Mouse (Mus musculus) adipocyte (in vitro differentiated cells): ENCODE measurements around the gene Lgals12.

Experiments used
- DNase-seq: peaks from one replicate; pipeline ENCODE4 v3.0.0-alpha.2; 2016; ENCODE audit warnings: low spot score

Gene Lgals12

DNA sequence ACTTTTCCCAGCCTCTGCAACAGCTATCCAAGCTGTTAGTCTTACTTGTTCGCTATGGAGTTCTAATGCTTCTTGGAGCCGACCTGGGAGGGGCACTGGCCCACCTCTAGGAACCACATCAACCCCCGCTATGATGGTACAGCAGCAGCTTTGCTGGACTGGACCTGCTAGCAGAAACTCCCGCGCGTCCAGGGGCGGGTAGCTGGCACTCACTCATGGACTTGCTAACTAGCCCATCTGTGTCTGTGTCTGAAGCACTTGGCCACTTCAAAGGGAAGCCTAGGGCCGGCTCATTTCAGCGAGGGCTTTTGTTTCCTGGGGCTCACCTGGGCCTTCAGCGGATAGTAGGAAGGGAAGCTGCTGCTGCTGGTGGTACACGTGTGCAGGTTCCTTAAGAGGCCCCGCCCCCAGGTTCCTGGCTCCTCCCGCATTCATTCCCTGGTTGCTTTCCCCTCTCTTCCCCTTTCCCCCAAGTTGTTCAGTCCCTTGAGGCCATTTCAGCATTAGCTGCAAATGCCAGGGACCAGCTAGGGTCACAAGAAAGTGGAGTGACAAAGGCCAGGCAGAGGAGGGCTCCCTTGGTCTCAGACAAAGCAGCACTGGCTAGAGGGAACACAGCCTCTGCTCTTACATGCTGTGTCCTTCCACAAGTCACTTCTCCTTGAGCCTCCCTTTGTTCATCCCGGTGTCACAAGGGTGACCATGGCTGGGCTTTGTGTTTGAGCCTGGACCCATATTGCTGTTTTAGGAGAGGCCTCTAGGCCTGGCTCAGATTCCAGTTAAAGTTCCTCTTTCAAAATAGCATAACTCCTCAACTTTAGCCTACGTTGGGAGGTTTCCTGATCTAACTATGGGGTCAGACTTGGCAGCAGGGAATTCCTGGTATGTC is at the start of gene Lgals12:
Gene Lgals12 (minus strand): TSS at position 393 of the 889 bp plus-strand sequence.
- peak; percentile 93 for DNase-seq

DNA sequence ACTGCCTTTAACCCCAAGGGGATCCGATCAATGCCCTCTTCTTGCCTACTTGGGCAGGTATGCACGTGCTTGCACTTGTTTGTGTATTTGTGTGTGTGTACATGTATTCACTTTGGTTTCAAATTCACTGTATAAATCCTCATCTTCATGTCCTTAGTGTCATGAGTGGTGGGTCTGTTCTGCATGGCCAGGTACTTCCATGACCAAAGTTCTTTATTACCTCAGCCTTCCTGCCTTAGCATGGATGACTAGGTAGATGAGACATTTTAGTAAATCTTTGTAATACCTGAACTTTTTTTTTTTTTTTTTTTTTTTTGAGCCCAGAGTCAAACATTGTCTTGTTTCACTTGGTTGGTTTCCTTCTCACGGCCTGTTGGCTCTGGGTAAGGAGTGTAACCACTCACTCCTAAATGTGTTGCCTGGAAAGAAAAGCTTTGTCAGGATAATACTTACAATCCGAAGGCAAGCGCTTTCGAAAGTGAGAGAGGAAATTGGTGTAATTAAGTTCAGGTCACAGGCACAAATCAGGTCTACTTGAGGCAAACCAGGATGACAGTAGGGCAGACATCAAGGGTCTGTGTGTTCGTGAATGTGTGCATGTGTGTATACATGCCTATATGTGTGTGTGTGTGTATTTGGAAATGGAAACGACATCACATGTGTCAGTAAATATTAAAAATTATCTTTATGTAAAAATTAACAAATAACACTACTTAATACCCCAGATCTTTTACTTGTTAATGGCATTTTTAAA is 42.1 kb upstream of the Lgals12 start:
- DNase-seq, result no peak

DNA sequence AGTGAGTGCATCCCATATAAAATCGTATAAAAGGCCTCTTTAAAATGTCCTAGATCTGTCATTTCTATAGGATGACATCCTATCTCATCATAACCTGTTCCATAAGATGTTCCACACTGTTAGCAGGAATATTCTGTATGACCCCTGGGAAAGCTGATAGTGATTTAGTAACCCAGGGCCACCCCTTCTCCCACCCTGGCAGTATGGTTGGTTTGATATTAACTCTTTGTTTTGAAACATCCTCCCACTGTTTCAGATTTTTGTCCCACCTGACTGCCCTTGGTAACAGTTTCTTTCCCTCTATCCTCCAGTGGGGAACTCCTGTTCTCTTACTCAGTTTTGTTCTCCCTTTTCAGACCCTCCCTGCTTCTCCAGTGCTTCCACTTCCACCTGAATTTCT is 26.8 kb upstream of the Lgals12 start:
- no peak for DNase-seq

DNA sequence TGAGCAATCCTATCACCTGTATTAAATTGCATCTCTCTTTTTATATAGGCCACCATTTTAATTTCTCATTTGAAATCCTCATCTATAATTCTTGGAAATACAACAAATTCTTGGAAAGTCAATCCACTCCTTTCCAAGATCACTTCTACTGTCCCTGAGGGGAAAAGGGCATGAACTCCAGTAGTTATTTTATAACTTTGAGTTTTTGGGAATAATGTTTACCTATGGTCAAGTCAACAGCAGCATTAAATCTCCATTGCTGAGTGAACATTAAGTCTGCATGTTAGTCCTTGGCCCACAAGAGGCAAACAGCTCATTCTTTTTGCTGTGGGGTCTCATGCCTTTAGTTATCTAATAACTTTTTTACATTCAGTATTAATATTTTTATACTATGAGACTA is 26.0 kb upstream of the Lgals12 start:
- DNase-seq, result no peak

DNA sequence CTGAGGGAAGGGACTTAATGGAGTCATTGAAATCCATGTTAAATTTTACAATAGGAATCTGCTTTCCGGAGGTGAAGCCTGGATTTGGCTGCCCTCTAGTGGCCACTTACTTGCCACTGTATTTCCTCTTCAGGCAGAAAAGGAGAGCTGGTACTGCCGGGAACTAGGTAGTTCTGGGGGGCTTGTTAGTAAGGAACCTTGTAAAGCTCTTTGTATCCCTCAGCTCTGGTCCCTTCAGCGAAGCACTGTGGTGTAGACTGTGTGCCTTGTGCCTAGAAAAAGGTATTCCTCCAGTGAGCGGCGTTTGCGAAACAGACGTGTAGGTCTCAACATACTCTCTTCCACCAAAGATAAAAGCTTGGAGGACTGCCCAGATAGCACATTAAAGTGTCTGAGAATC is 10.7 kb upstream of the Lgals12 start:
- DNase-seq, result peak; percentile 86

DNA sequence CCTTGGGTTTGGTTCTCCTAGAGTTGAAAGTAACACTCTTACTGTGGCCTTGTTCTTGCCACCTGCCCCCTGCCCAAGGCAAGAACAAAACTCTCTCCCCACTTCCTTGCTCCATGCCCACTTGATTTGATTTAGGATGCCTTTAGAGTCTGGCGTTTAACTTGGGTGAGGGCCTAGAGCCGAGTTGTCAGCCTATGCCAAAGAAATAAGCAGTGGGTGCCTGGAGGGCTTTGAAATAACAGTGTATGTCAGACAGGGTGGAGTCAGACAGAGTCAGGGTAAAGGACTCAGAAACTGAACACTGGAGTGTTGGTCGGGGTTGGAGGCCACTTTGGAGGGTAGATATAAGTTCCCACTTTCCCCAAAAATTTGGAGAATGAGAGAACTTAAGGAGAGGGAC is 10.1 kb upstream of the Lgals12 start:
- no peak for DNase-seq

DNA sequence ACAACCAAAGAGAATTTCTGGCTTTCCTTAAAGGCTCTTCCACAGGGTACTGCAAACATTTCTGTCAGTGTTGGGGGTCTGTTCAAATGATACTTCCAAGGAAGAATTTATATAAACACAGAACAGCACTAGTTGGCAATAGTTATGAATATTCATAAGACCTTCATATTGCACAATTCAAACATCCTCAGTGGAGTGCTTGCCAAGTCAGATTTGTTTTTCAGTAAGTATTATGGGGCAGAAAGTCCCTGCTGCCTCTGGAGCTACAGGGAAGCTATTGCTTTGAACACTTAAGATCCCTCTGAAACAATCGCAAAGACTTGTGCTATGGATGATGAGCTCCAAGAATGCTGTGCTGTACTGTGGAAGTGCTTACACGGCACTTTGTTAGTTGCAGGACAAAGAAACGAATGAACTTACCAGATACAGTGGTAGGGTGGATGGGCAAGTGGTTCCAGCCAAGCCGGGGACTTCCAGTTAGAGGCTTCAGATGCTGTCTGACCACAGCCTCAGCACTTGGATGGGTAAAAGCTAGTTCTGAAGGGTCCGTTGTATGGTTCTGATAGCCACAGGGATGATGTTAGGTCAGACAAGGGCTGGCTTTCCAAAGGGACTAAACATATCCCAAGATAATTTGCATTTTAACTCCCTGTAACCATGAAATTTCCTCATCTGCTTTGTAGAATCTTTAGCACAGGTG is 9.4 kb upstream of the Lgals12 start:
- peak; percentile 87 for DNase-seq

DNA sequence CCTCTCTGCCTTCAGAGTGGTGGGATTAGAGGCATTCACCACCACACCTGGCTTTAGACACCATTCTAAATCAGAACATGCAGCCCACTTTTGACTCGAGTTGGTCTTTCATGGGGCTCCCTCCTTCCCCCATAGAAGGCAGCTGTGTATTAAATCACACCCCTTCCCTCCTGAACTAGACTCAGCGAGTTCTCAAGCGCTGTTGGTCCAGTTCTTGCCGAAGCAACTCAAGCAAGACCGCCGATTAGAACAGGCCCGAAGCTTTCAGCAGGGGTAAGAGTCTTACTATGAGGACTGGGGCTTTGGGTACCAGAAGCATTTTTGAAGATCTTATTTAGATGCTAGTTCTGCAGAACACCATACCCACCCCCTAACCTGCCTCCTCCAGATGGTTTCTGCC is 6.2 kb upstream of the Lgals12 start:
- DNase-seq, result no peak

DNA sequence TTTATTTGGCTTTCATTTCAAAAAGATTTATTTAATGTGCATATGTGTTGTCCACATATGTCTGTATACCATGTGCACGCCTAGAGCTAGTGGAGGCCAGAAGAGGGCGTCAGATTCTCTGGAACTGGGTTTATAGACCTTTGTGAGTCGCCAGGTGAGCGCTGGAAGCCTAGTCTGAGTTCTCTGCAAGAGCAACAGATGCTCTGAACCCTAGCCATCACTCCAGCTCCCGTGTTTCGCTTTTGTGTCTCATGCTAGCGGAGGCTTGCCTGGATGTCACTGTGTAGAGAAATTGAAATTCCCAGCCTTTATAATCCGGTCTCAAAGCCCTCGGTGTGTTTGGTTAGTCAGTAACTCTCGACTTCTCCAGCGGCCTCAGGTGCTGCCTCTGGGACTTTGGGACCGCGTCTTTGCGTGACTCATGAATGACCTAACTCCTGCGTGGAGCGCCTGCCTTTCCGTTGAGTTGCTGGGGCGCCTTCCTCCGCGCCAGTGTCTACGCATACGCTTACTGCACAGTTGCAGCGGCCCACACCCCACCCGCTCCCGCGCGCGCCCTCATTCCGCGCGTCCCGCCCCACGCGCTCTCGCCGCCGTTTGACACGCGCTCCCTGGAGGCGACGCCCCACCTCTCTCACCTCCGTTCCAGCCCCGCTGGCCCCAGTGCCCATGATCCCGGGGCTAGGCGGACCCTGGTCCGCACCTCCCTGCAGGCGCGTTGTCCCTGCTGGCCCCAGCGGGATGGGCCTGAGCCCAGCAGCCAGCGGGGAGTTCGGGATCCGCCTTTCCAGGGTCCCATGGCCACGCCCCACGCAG is 5.2 kb upstream of the Lgals12 start, which contains the start of gene Hrasls5:
Gene Hrasls5 (plus strand): TSS at position 600 of the 816 bp plus-strand sequence.
- DNase-seq, result no peak

DNA sequence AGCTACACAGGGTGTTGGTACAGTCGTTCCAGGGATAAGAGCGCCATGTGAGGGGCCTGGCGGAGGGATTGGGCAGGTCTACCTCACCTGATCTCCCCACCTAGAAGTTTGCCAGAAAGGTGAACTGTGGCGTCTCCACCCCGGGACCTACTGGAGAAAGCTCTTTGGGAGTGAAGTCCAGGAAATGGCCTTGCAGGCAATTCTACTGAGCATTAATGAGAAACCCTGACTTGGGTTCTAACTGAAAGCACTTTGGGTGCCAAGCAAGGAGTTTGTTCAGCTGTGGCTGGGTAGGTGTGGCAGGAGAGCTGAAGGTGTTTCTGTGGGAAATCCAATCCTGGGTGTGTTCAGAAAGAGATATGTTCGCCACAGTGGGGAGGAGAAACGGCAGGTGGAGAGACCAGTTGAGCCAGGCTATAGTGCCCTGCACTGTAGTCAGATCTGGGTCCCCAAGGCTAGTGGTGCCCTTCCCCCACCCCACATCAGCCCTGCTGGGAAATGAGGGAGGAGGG is 753 bp upstream of the Lgals12 start:
- no peak for DNase-seq

DNA sequence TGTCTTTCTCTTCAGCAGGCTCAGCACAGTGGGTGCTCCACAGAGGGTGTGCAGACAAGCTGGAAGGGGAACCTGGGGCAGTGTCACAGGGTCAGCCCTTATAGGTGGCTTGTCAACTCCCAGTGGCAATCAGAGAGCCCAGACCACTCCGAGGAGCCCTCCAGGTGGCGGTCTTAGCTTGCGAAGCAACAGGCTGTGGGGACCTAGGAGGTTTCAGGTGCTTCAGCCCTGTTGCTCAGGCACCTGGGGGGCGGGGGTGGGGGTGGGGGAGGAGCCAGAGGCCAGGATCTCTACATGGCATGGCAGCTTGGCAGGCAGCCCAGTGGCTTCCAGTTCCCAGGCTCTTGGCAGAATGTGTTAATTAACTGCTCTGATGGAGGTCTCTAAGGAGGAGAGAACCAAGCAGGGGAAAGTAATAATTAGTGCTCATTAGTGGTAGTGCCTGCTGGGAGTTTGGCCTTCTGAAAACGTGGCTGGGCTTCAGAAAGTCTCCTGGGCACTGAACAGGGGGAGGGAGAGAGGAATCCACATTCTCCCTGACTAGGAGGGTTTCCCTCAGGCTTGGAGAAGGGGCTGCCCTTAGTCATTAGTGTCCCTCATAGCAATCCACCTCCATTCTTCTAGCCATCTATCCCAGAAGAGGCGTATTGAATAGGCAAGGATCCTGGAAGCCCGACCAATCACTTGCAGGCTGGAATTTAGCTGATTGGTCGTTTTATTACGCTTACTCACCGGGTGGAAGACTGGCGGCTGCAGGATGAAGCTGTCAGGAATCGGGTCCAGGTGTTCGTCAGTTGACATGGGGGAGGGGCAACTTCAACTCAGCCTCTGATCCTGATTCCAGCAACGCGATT is 836 bp downstream of the Lgals12 start:
- DNase-seq, result peak; percentile 81

DNA sequence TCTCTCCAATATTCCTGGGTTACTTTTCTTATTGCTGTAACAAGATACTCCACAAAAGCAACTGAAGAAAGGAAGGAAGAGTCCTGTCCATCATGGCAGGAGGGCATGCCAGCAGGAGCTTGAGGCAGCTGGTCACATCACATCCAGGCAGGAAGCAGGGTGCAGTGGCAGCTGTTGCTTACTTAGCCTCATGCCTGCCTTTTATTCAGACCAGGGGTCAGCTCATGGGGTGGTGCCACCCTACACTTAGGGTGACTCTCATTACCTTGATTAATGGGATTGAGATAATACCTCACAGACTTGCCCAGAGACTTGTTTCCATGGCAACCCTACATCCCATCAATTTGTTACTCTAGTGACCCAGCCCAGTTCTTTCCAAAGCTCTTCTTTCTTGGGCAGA is 2.0 kb downstream of the Lgals12 start:
- DNase-seq, result peak; percentile 32

DNA sequence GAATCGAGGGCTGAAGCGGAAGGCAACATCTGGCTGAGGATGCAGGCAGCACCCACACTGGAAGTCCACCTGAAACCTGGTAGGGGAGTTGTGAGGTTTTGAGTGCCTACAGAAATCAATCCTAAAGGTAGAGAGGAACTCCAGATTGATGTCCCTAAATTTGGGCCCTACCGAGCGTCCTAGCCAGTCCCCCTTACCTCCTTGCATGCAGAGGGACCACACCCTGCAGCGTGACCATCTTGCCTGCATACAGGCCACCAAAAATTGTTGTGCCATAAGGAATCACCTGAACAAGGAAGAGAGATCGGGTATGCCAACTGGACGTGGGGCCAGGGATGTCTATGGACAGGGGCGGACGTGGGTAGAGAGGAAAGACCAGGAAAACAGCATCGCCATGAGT is 2.9 kb downstream of the Lgals12 start:
- no peak for DNase-seq

DNA sequence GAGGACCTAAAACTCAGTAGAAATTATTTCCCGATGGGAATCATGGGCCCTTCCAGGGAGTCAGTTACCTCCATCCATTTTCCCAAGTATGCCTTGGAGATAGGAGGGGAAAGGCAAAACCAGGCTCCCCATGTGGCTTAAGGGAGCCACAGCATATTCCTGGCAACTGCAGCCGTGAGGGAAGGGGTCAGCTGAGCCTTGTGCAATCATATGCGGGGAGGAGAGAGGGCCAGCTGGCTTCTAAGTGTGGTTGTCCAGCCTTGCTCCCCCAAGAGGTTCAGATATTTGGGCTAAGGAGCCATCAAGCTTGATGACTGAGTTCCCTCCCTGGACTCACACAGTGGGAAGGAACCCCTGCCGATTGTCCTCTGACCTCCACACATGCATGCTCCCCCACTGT is 5.4 kb downstream of the Lgals12 start:
- peak; percentile 97 for DNase-seq

DNA sequence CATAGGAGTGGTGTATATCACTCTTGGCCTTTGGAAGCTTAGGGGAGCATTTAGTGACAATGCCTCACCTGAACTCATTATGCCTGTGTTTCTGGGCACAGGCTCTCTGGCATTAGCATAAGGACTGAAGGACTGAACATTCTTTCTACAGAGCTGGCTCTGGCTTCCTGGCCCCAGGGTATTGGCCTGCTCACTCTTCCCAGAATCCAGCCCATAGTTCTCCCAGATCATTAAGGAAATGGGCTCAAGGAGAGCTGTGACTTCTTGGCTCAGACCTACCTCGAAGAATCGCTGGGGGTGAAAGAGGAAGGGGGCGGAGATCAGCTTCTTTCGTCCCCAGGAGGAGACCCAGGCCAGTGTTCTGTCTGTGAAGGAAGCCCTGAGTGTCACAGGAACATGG is 8.5 kb downstream of the Lgals12 start:
- DNase-seq, result peak; percentile 78

DNA sequence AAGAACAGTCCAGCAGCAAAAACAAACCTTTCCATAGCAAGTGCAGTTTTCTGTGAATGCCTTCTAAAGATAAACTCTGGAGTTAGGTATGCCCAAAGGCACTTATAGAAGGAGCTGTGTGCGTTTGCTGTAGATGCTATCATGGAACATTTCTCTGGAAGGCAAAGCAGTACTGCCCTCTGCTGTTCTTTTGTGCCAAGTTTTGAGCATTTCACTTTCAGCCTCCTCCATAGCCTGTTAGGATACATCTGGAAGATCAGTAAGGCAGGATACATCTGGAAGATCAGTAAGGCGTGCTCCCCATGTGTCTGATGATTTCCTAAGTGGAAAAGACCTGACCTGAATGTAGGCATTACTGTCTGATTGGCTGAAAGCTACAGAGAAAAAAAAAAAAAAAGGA is 11.5 kb downstream of the Lgals12 start:
- DNase-seq, result peak; percentile 84

DNA sequence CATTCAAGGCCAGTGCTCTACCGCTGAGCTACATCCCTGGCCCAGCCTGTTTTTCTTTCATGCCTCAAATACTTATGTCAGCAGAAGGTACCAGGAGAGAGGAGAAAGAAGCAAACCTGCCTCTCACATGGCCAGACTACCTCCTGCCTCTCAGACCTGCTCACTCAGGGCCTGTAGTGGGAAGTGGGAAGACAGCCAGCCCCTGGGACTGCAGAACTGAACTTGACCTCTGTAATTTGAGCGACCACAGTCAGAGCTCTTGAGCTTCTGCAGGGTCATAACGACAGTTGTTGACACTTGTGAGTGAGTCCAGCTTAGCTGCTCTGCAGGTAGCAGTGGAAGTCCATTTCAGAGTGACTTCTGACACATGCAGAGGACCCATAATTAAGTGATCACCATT is 15.0 kb downstream of the Lgals12 start:
- peak; percentile 62 for DNase-seq

DNA sequence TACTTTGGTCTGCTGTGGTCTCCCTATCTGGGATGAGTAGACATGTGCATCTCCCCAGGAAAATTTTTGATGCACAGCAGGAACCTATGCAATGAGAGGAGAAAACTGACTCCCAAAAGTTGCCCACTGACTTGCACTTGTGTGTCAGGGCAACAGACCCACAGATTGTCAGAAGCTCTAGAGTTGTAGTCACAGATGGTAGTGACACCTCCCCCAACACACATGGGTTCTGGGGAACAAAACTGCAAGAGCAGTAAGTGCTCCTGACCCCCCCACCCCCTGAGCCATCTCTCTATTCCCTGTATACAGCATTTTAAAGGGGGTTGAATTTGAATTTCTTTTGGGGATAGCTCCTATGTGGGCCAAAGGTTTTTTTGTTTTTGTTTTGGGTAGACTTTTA is 16.2 kb downstream of the Lgals12 start:
- no peak for DNase-seq

DNA sequence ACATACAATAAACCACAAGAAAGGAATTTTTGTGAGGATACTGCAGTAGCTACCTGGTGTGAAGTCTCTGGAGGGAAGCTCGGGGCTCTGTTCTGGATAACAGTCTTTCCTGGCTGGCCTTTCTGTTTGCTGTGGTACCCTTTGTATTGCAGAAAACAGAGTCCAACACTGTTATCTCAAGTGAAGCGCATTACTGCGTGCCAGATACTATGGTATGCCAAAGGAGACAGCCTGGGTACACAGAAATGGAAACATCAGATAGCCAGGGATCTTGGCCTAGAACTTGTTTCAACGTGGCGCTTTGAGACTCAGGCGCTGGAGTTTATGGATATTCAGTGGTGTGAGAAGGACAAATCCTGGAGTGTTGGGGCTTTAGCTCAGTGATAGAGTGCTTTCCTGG is 21.2 kb downstream of the Lgals12 start:
- DNase-seq, result no peak

DNA sequence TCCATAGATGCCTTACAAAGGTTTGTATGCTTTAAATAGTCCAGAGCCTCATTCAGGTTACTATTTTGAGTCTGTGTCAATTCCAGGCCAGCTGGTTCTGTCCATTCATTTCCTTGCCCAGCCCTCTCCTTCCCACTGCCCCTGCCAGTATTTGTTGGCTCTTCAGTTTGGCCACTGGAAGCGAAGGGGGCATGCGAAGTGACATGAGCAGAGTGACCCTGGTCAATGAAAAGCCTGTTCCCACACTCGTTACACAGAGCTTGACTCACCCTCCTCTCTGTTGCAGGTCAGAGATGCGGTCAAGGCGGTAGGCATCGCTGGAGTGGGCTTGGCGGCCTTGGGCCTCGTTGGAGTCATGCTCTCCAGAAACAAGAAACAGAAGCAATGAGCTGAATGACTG is 21.7 kb downstream of the Lgals12 start:
- DNase-seq, result no peak

DNA sequence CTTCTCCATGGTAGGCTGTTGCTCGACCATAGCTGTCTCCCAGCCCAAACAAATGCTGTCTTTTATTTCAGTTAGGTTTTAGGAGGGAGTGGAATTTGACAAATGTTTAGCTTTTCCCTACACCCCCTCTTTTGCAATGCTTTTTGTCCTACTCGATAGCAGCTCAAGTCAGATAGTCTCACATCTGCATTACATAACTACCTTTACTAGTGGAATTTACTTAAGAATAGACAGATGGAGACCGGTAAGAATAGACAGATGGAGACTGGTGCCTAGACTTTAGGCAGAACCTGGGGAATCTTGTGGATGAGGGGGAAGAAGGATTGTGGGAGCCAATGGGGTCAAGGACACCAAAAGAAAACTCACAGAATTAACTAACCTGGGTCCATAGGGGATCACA is 23.4 kb downstream of the Lgals12 start:
- no peak for DNase-seq
